Mouse (Mus musculus) cortical plate, adult 2 months (tissue): ENCODE results near the gene Dnajb6.

ENCODE experiments used
- CTCF ChIP-seq: fragments of 200-500 bp; IDR thresholded peaks from 2 replicates; pipeline ENCODE4 v1.5.1; 2011; ENCODE audit warnings: mild to moderate bottlenecking, control low read depth, low read length; ENCODE audit not compliant: insufficient read depth; ENCODE audit errors: extremely low read depth
- POLR2A ChIP-seq: fragments of 200-500 bp; IDR thresholded peaks from 2 replicates; pipeline ENCODE4 v1.6.1; 2011; ENCODE audit warnings: mild to moderate bottlenecking, low read length, control low read depth; ENCODE audit not compliant: insufficient read depth; ENCODE audit errors: extremely low read depth

DNA sequence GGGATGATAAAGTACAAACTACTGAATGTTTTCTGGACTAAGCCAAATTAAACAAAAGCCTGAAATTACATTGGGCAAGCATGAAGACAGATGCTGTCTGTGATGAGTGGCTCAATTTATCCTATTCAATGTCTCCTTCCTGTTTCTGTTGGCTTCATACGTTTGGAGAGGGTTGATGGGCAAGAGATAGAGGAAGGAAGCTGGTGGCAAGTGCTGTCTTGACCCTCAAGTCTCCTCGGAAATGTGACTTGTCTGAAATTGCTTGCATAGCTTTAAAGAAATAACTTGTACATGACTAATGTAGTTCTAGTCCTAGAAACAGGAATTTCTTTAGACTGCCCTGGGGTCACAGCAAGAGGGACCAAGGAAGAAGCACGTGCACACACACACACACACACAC, 109.5 kb downstream of the Dnajb6 start:
- TF ChIP-seq CTCF (no peak), POLR2A (no peak)
